Mouse (Mus musculus): ENCODE results near the gene Acsf2. TPM values are rescaled to one million over a fixed set of nuclear protein-coding genes. Genes with fewer than 3 reads are reported as not detected.
A peak's percentile ranks its signal among the peaks of the same experiment; 100 is the strongest.

Acsf2 gene
- polyA plus RNA-seq, 1 experiment from 2014 or later, result 11.5 TPM

GRCm38 (mm10) chr11:94629884-94630198, 28.2 kb upstream of the Acsf2 start:
- peak overlapping the region; percentile 45; the same call in 1 of the 2 replicates for H3K27ac ChIP-seq (ENCODE audit: low read depth, low read length)
- peak; percentile 83 for ATAC-seq (ENCODE audit: low FRiP score, low TSS enrichment)
- H3K27me3 ChIP-seq (ENCODE audit: control insufficient read depth, insufficient read depth, low read length), result no peaks in the 10 kb centered on the region
- peaks cover 8% of the 10 kb centered on the region for H3K4me1 ChIP-seq (ENCODE audit: control insufficient read depth, insufficient read depth, low read length)
- H3K4me3 ChIP-seq (ENCODE audit: low read length), result peak overlapping the region; percentile 84
- peak overlapping the region; percentile 85 for H3K9ac ChIP-seq (ENCODE audit: low read depth, low read length)
- no peaks in the 10 kb centered on the region for H3K9me3 ChIP-seq (ENCODE audit: control insufficient read depth, low read length)
- peaks cover 32% of the 10 kb centered on the region for H3K36me3 ChIP-seq (ENCODE audit: control insufficient read depth, insufficient read depth, low read length)
- peak overlapping the region; percentile 73 for H3K4me2 ChIP-seq (replicated peaks; ENCODE audit: low read depth, low read length)
- WGBS, result under 1% methylated on average over 28 of the region's 28 CpGs

- peak; percentile 99 for ATAC-seq (ENCODE audit: low FRiP score, low TSS enrichment)
These were observed 27.7 kb upstream of the Acsf2 start, which contains the start of gene Lrrc59 for GRCm38 (mm10) chr11:94629199-94629883. TSS of gene Lrrc59 (plus strand) at chr11:94629767.

GRCm38 (mm10) chr11:94622162-94622561, 20.5 kb upstream of the Acsf2 start:
- no peak for ATAC-seq (ENCODE audit: low FRiP score, low TSS enrichment)
- H3K36me3 ChIP-seq (ENCODE audit: control insufficient read depth, insufficient read depth, low read length), result no peaks in the 10 kb centered on the region
- H3K4me2 ChIP-seq (replicated peaks; ENCODE audit: low read depth, low read length), result no peak overlapping the region
- H3K4me1 ChIP-seq (ENCODE audit: control insufficient read depth, insufficient read depth, low read length), result no peaks in the 10 kb centered on the region
- WGBS, result 77% methylated on average over 2 of the region's 2 CpGs
- H3K9ac ChIP-seq (ENCODE audit: low read depth, low read length), result no peak overlapping the region
- H3K27ac ChIP-seq (ENCODE audit: low read depth, low read length), result no peak overlapping the region
- H3K4me3 ChIP-seq (ENCODE audit: low read length), result no peak overlapping the region
- no peaks in the 10 kb centered on the region for H3K27me3 ChIP-seq (ENCODE audit: control insufficient read depth, insufficient read depth, low read length)
- no peaks in the 10 kb centered on the region for H3K9me3 ChIP-seq (ENCODE audit: control insufficient read depth, low read length)

More at GRCm38 (mm10) chr11:94629199-94629883, 27.7 kb upstream of the Acsf2 start, which contains the start of gene Lrrc59:
- Histone ChIP-seq H3K9me3 (ENCODE audit: control insufficient read depth, low read length) (no peaks in the 10 kb centered on the region), H3K4me2 (replicated peaks; ENCODE audit: low read depth, low read length) (peak within 1 kb of the TSS; percentile 73), H3K27ac (ENCODE audit: low read depth, low read length) (peak within 1 kb of the TSS; percentile 45; the same call in 1 of the 2 replicates), H3K4me1 (ENCODE audit: control insufficient read depth, insufficient read depth, low read length) (peaks cover 8% of the 10 kb centered on the region), H3K36me3 (ENCODE audit: control insufficient read depth, insufficient read depth, low read length) (peaks cover 27% of the 10 kb centered on the region), H3K9ac (ENCODE audit: low read depth, low read length) (peak within 1 kb of the TSS; percentile 85), H3K4me3 (ENCODE audit: low read length) (peak within 1 kb of the TSS; percentile 84), H3K27me3 (ENCODE audit: control insufficient read depth, insufficient read depth, low read length) (no peaks in the 10 kb centered on the region)
- WGBS, result 6% methylated on average over 41 of the region's 41 CpGs

GRCm38 (mm10) chr11:94621458-94621852, 19.8 kb upstream of the Acsf2 start:
- H3K27me3 ChIP-seq (ENCODE audit: control insufficient read depth, insufficient read depth, low read length), result no peaks in the 10 kb centered on the region
- no peaks in the 10 kb centered on the region for H3K4me1 ChIP-seq (ENCODE audit: control insufficient read depth, insufficient read depth, low read length)
- H3K9ac ChIP-seq (ENCODE audit: low read depth, low read length), result no peak overlapping the region
- no peaks in the 10 kb centered on the region for H3K36me3 ChIP-seq (ENCODE audit: control insufficient read depth, insufficient read depth, low read length)
- H3K9me3 ChIP-seq (ENCODE audit: control insufficient read depth, low read length), result no peaks in the 10 kb centered on the region
- ATAC-seq (ENCODE audit: low FRiP score, low TSS enrichment), result no peak
- H3K4me3 ChIP-seq (ENCODE audit: low read length), result no peak overlapping the region
- no peak overlapping the region for H3K4me2 ChIP-seq (replicated peaks; ENCODE audit: low read depth, low read length)
- no peak overlapping the region for H3K27ac ChIP-seq (ENCODE audit: low read depth, low read length)

GRCm38 (mm10) chr11:94620766-94621457, 19.2 kb upstream of the Acsf2 start:
- no peaks in the 10 kb centered on the region for H3K27me3 ChIP-seq (ENCODE audit: control insufficient read depth, insufficient read depth, low read length)
- H3K36me3 ChIP-seq (ENCODE audit: control insufficient read depth, insufficient read depth, low read length), result no peaks in the 10 kb centered on the region
- no peak overlapping the region for H3K4me2 ChIP-seq (replicated peaks; ENCODE audit: low read depth, low read length)
- no peaks in the 10 kb centered on the region for H3K4me1 ChIP-seq (ENCODE audit: control insufficient read depth, insufficient read depth, low read length)
- H3K4me3 ChIP-seq (ENCODE audit: low read length), result no peak overlapping the region
- ATAC-seq (ENCODE audit: low FRiP score, low TSS enrichment), result no peak
- H3K9me3 ChIP-seq (ENCODE audit: control insufficient read depth, low read length), result no peaks in the 10 kb centered on the region
- WGBS, result 40% methylated on average over 6 of the region's 6 CpGs
- H3K9ac ChIP-seq (ENCODE audit: low read depth, low read length), result no peak overlapping the region
- H3K27ac ChIP-seq (ENCODE audit: low read depth, low read length), result no peak overlapping the region

GRCm38 (mm10) chr11:94617646-94618045, 16.0 kb upstream of the Acsf2 start:
- H3K27ac ChIP-seq (ENCODE audit: low read depth, low read length), result no peak overlapping the region
- H3K9me3 ChIP-seq (ENCODE audit: control insufficient read depth, low read length), result no peaks in the 10 kb centered on the region
- H3K9ac ChIP-seq (ENCODE audit: low read depth, low read length), result no peak overlapping the region
- H3K4me3 ChIP-seq (ENCODE audit: low read length), result no peak overlapping the region
- no peaks in the 10 kb centered on the region for H3K27me3 ChIP-seq (ENCODE audit: control insufficient read depth, insufficient read depth, low read length)
- 90% methylated on average over 2 of the region's 2 CpGs for WGBS
- no peak overlapping the region for H3K4me2 ChIP-seq (replicated peaks; ENCODE audit: low read depth, low read length)
- no peaks in the 10 kb centered on the region for H3K4me1 ChIP-seq (ENCODE audit: control insufficient read depth, insufficient read depth, low read length)
- no peaks in the 10 kb centered on the region for H3K36me3 ChIP-seq (ENCODE audit: control insufficient read depth, insufficient read depth, low read length)
- no peak for ATAC-seq (ENCODE audit: low FRiP score, low TSS enrichment)

GRCm38 (mm10) chr11:94615494-94615893, 13.8 kb upstream of the Acsf2 start:
- Histone ChIP-seq H3K27me3 (ENCODE audit: control insufficient read depth, insufficient read depth, low read length) (no peaks in the 10 kb centered on the region), H3K4me3 (ENCODE audit: low read length) (no peak overlapping the region), H3K4me1 (ENCODE audit: control insufficient read depth, insufficient read depth, low read length) (no peaks in the 10 kb centered on the region), H3K9me3 (ENCODE audit: control insufficient read depth, low read length) (no peaks in the 10 kb centered on the region), H3K36me3 (ENCODE audit: control insufficient read depth, insufficient read depth, low read length) (no peaks in the 10 kb centered on the region), H3K27ac (ENCODE audit: low read depth, low read length) (no peak overlapping the region), H3K9ac (ENCODE audit: low read depth, low read length) (no peak overlapping the region), H3K4me2 (replicated peaks; ENCODE audit: low read depth, low read length) (no peak overlapping the region)
- ATAC-seq (ENCODE audit: low FRiP score, low TSS enrichment), result no peak
- 39% methylated on average over 4 of the region's 4 CpGs for WGBS

- Histone ChIP-seq H3K9ac (ENCODE audit: low read depth, low read length) (no peak overlapping the region), H3K4me3 (ENCODE audit: low read length) (no peak overlapping the region), H3K27ac (ENCODE audit: low read depth, low read length) (no peak overlapping the region), H3K27me3 (ENCODE audit: control insufficient read depth, insufficient read depth, low read length) (no peaks in the 10 kb centered on the region), H3K9me3 (ENCODE audit: control insufficient read depth, low read length) (no peaks in the 10 kb centered on the region), H3K36me3 (ENCODE audit: control insufficient read depth, insufficient read depth, low read length) (no peaks in the 10 kb centered on the region), H3K4me1 (ENCODE audit: control insufficient read depth, insufficient read depth, low read length) (no peaks in the 10 kb centered on the region), H3K4me2 (replicated peaks; ENCODE audit: low read depth, low read length) (no peak overlapping the region)
- ATAC-seq (ENCODE audit: low FRiP score, low TSS enrichment), result no peak
- whole genome bisulfite sequencing, result 67% methylated on average over 4 of the region's 4 CpGs
These were observed 12.9 kb upstream of the Acsf2 start for GRCm38 (mm10) chr11:94614603-94615002.

All from kidney, embryonic 14.5 days (tissue).